Mouse (Mus musculus): Measurements from ENCODE around the gene Twnk.
A peak's percentile ranks its signal among the peaks of the same experiment; 100 is the strongest.

GRCm38 (mm10) chr19:45030746-45031693 lies 25.6 kb downstream of the Twnk start:
- TF ChIP-seq POLR2A (IDR thresholded peaks at IDR 0.05; ENCODE audit: borderline replicate concordance, extremely low read depth, low read depth, low read length) (no peak), CTCF (IDR thresholded peaks at IDR 0.05; ENCODE audit: insufficient read depth, low read length) (peak; percentile 64)
